11 mouse cellular contexts compared by ENCODE assay signal in genomic region chr17:83220954-83221538, GRCm38 (mm10). TPM values are rescaled to one million over a fixed set of nuclear protein-coding genes. Genes with fewer than 3 reads are reported as not detected.
DNase-seq lines count a peak whose midpoint lies in the region; ATAC-seq lines count a peak whose summit lies in the region.
"Had no signal": no experiment of that assay in that cellular context is flagged by ENCODE, and none has a peak within 500 bp of the region (broad histone marks: within the 10 kb centered on the region; RNA-seq: fewer than 3 reads in every experiment).

No protein-coding gene starts in this region.

- no peak for ATAC-seq in frontal cortex, adult (ENCODE audit: low TSS enrichment)

- peak; percentile 28 to 74 for DNase-seq in adrenal gland, adult (ENCODE audit: inconsistent age in 2 of 2, low spot score in 1 of 2)
- DNase-seq in adrenal gland, postnatal 10 days, result no peak
- DNase-seq in kidney, postnatal 10 days, result peak; percentile 37
- no peak for DNase-seq in kidney, adult 8-10 months
- DNase-seq in heart, postnatal 4 days, result peak; percentile 68
- no peak for DNase-seq in urinary bladder, postnatal 36 days (ENCODE audit: low spot score in 2 of 2)
- DNase-seq in spleen, postnatal 10 days (ENCODE audit: low spot score in 2 of 2), result no peak
- DNase-seq: lung, adult 18-20 months had no signal

RNA-seq across cellular contexts. Expression of gene Pkdcc, which starts 6.0 kb away (rescaled TPM):
- 100 to 1,000 TPM in 1 of 2 experiments, 10 to 100 TPM in 1; 95.0 to 101 TPM for total RNA-seq in adrenal gland, postnatal 10 days (2021)
- total RNA-seq in heart, postnatal 4 days (2021), result 10 to 100 TPM; 68.1 to 76.6 TPM
- total RNA-seq: common myeloid progenitor, adult 5-6 weeks; hematopoietic stem cell, adult 5-6 weeks had no signal

Comparison
In these comparisons a context has a peak if more than half of its experiments do, and no peak if none do; other contexts are left out.
1. DNase-seq: peak in adrenal gland, adult (2 of 2), kidney, postnatal 10 days (single experiment) and heart, postnatal 4 days (single experiment); none in adrenal gland, postnatal 10 days (single experiment), kidney, adult 8-10 months (0 of 2), urinary bladder, postnatal 36 days (0 of 2) and spleen, postnatal 10 days (0 of 2).